Mouse (Mus musculus) kidney, postnatal 0 days (tissue): ENCODE data around the gene Mall. TPM values are rescaled to one million over a fixed set of nuclear protein-coding genes. Genes with fewer than 3 reads are reported as not detected.

Experiments used
- ATAC-seq: fragments of 200-750 bp; cut with Nextera tagmentation; replicated peaks from 2 replicates; pipeline ENCODE4 v1.8.0; 2017; ENCODE audit warnings: low read depth, moderate number of reproducible peaks, moderate TSS enrichment, moderate library complexity; ENCODE audit not compliant: low FRiP score
- DNase-seq: peaks from one replicate; pipeline ENCODE4 v3.0.0-alpha.2; 2016; ENCODE audit warnings: low spot score
- H3K27ac ChIP-seq: fragments of 300-500 bp; sonication (generic); 2 replicates; pipeline ENCODE4 v1.5.1; 2014; ENCODE audit warnings: mild to moderate bottlenecking
- H3K27me3 ChIP-seq: fragments of 300-500 bp; sonication (generic); 2 replicates; pipeline ENCODE4 v1.6.1; 2014; ENCODE audit warnings: low read length, mixed read lengths; ENCODE audit not compliant: insufficient read depth
- H3K36me3 ChIP-seq: fragments of 300-500 bp; sonication (generic); 2 replicates; pipeline ENCODE4 v1.6.1; 2014; ENCODE audit warnings: low read length, mixed read lengths; ENCODE audit not compliant: insufficient read depth
- H3K4me1 ChIP-seq: fragments of 300-500 bp; sonication (generic); replicated peaks from 2 replicates; pipeline ENCODE4 v1.6.1; 2014; ENCODE audit warnings: antibody characterized with exemption, low read length, mixed read lengths; ENCODE audit not compliant: insufficient read depth
- H3K4me2 ChIP-seq: fragments of 300-500 bp; sonication (generic); 2 replicates; pipeline ENCODE4 v1.6.1; 2014; ENCODE audit warnings: mild to moderate bottlenecking, low read length, moderate library complexity, mixed read lengths
- H3K4me3 ChIP-seq: fragments of 300-500 bp; sonication (generic); replicated peaks from 2 replicates; pipeline ENCODE4 v1.5.1; 2014; ENCODE audit warnings: low read depth, low read length
- H3K9ac ChIP-seq: fragments of 300-500 bp; sonication (generic); 2 replicates; pipeline ENCODE4 v1.6.1; 2014; ENCODE audit warnings: low read depth, low read length
- H3K9me3 ChIP-seq: fragments of 300-500 bp; sonication (generic); replicated peaks from 2 replicates; pipeline ENCODE4 v1.6.1; 2016; ENCODE audit warnings: low read length, inconsistent platforms, mixed read lengths
- CTCF ChIP-seq: IDR thresholded peaks from 2 replicates; pipeline ENCODE4 v1.5.1; 2016; ENCODE audit warnings: antibody characterized with exemption, low read depth, mild to moderate bottlenecking, moderate library complexity
- WGBS: fragments of 180-500 bp; shearing (Covaris S2); extraction: QIAGEN DNeasy Blood & Tissue Kit; methylation state at CpG from one replicate; pipeline ENCODE4 v1.1.7; 2014; 5-methylcytosine and 5-hydroxymethylcytosine counted together
- polyA plus RNA-seq: library from polyadenylated mRNA; unstranded; fragments of >200 nt; fragmentation: Nextera tagmentation; extraction: Ambion mirVana; gene quantifications from 2 replicates; pipeline ENCODE4 v1.2.1, GENCODE M21; 2015

The Mall gene
- polyA plus RNA-seq, 1 experiment from 2014 or later, result 2.2 TPM

GRCm38 (mm10) chr2:127735512-127736145 is 5.9 kb upstream of the Mall start:
- no peaks in the 10 kb centered on the region for H3K9me3 ChIP-seq
- H3K27me3 ChIP-seq, result no peaks in the 10 kb centered on the region
- ATAC-seq (peak; percentile 52; the same call in 1 of the 2 replicates), DNase-seq (no peak)
- 51% methylated on average over 9 of the region's 9 CpGs for WGBS
- no peak overlapping the region for H3K4me3 ChIP-seq
- no peak overlapping the region for H3K27ac ChIP-seq
- H3K9ac ChIP-seq, result no peak overlapping the region
- no peak for TF ChIP-seq CTCF
- H3K36me3 ChIP-seq, result no peaks in the 10 kb centered on the region
- no peak overlapping the region for H3K4me2 ChIP-seq
- H3K4me1 ChIP-seq, result no peaks in the 10 kb centered on the region

GRCm38 (mm10) chr2:127734889-127735288 is 5.2 kb upstream of the Mall start:
- no peak overlapping the region for H3K9ac ChIP-seq
- H3K27me3 ChIP-seq, result no peaks in the 10 kb centered on the region
- H3K36me3 ChIP-seq, result no peaks in the 10 kb centered on the region
- no peak overlapping the region for H3K4me3 ChIP-seq
- no peak overlapping the region for H3K4me2 ChIP-seq
- no peak for TF ChIP-seq CTCF
- no peaks in the 10 kb centered on the region for H3K9me3 ChIP-seq
- H3K27ac ChIP-seq, result no peak overlapping the region
- 0 out of 2 replicates have a peak, but pooled peaks cover under 1% of the 10 kb centered on the region for H3K4me1 ChIP-seq
- WGBS, result 78% methylated on average over 5 of the region's 5 CpGs
- ATAC-seq, result no peak
- no peak for DNase-seq

- DNase-seq (peak; percentile 29), ATAC-seq (no peak)
- no peak for TF ChIP-seq CTCF
- H3K27me3 ChIP-seq, result no peaks in the 10 kb centered on the region
- H3K4me3 ChIP-seq, result no peak overlapping the region
- H3K9ac ChIP-seq, result no peak overlapping the region
- H3K4me1 ChIP-seq, result 0 out of 2 replicates have a peak, but pooled peaks cover 9% of the 10 kb centered on the region
- no peaks in the 10 kb centered on the region for H3K9me3 ChIP-seq
- no peak overlapping the region for H3K27ac ChIP-seq
- no peak overlapping the region for H3K4me2 ChIP-seq
- H3K36me3 ChIP-seq, result no peaks in the 10 kb centered on the region
- 59% methylated on average over 7 of the region's 7 CpGs for WGBS
These were observed 717 bp upstream of the Mall start for GRCm38 (mm10) chr2:127730301-127730997.

GRCm38 (mm10) chr2:127728661-127729450 is 876 bp downstream of the Mall start:
- H3K36me3 ChIP-seq, result no peaks in the 10 kb centered on the region
- no peak overlapping the region for H3K9ac ChIP-seq
- H3K4me1 ChIP-seq, result 0 out of 2 replicates have a peak, but pooled peaks cover 9% of the 10 kb centered on the region
- H3K9me3 ChIP-seq, result no peaks in the 10 kb centered on the region
- TF ChIP-seq CTCF, result no peak
- no peak overlapping the region for H3K27ac ChIP-seq
- ATAC-seq (no peak), DNase-seq (no peak)
- no peaks in the 10 kb centered on the region for H3K27me3 ChIP-seq
- no peak overlapping the region for H3K4me3 ChIP-seq
- H3K4me2 ChIP-seq, result peak overlapping the region; percentile 54; the same call in 1 of the 2 replicates
- 34% methylated on average over 15 of the region's 15 CpGs for WGBS

- H3K4me3 ChIP-seq, result no peak overlapping the region
- H3K27me3 ChIP-seq, result no peaks in the 10 kb centered on the region
- no peak overlapping the region for H3K27ac ChIP-seq
- TF ChIP-seq CTCF, result no peak
- H3K4me2 ChIP-seq, result no peak overlapping the region
- ATAC-seq (no peak), DNase-seq (no peak)
- H3K9ac ChIP-seq, result no peak overlapping the region
- WGBS, result 80% methylated on average over 6 of the region's 6 CpGs
- H3K9me3 ChIP-seq, result no peaks in the 10 kb centered on the region
- H3K4me1 ChIP-seq, result peaks cover 13% of the 10 kb centered on the region; the same call in 1 of the 2 replicates
- H3K36me3 ChIP-seq, result no peaks in the 10 kb centered on the region
These were observed 1.6 kb downstream of the Mall start for GRCm38 (mm10) chr2:127728146-127728545.

GRCm38 (mm10) chr2:127723193-127723592 is 6.5 kb downstream of the Mall start:
- no peak for TF ChIP-seq CTCF
- Histone ChIP-seq H3K9me3 (no peaks in the 10 kb centered on the region), H3K9ac (no peak overlapping the region), H3K4me2 (no peak overlapping the region), H3K36me3 (no peaks in the 10 kb centered on the region), H3K4me3 (no peak overlapping the region), H3K4me1 (peaks cover 16% of the 10 kb centered on the region), H3K27ac (peak overlapping the region; percentile 84), H3K27me3 (no peaks in the 10 kb centered on the region)
- WGBS, result 67% methylated on average over 4 of the region's 4 CpGs
- ATAC-seq, result no peak
- no peak for DNase-seq
